Mouse (Mus musculus): ENCODE results near the gene Ube2j1.
"Not testable (repeated sequence)": the region's sequence is repeated elsewhere in the genome, so short reads cannot be mapped to it uniquely, and the experiment has no call there.

The Ube2j1 gene

DNA sequence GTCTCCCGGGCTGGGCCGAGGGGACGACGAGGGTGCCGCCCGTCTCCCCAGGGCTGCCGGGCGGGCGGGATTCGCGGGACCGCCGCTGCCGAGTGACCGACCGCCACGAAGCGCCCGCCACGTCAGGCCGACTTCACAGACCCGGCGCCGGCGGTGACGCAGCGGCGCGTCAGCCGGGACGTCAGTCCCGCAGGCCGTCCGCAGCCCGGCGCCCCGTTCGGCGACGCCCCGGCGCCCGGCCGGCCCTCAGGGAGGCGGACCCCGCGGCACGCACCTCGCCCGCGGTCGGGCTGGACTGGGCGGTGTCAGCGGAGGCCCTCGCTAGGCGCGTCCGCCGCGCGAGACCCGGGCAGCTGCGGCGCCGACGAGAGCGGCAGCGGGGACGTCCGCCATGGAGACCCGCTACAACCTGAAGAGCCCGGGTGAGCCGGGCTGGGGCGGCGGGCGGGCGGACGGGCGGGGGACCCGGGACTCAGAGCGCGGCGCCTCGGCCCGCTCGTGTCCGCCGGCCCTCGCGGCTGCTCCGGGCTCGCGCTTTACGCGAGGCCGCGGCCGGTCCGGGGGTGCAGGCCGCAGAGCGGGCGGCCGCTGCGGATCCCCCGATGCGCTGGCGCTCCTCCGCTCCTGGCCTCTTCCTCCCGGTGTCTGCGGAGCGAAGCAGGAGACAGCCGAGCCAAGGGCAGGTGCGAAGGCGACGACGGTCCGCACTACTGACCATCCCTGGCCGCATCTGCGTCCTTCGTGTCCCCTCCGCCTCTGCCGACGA lies at the start of gene Ube2j1:
Gene Ube2j1 (plus strand): TSS at position 222 of the 766 bp plus-strand sequence.
- peak; percentile 89 for DNase-seq

DNA sequence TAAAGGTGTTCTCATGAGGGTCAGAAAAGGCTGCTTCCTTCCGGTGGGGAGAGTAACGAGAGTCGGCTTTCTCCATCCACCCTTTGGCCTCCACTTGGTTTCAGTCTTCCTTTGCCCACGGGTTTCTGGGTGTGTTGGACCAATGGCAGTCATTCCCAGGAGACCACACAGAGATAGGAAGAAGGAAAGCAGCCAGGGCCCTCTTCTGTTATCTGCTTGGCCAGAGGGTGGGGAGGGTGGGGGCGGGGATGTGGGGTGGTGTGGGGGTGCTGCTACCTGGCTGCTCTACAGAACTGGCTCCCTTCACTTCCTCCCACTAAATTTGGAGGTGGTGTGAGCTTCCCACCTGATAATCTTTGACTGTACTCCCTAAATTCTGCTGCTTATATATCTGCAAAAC lies 49.6 kb upstream of the Ube2j1 start:
- DNase-seq: no peak

- DNase-seq: peak; percentile 62
These were observed 49.0 kb upstream of the Ube2j1 start for GRCm38 (mm10) chr4:32982041-32982715.

- DNase-seq: no peak
These were observed 48.5 kb upstream of the Ube2j1 start, which contains the start of gene Rragd for GRCm38 (mm10) chr4:32982716-32983175. TSS of gene Rragd (plus strand) at chr4:32983037.

DNA sequence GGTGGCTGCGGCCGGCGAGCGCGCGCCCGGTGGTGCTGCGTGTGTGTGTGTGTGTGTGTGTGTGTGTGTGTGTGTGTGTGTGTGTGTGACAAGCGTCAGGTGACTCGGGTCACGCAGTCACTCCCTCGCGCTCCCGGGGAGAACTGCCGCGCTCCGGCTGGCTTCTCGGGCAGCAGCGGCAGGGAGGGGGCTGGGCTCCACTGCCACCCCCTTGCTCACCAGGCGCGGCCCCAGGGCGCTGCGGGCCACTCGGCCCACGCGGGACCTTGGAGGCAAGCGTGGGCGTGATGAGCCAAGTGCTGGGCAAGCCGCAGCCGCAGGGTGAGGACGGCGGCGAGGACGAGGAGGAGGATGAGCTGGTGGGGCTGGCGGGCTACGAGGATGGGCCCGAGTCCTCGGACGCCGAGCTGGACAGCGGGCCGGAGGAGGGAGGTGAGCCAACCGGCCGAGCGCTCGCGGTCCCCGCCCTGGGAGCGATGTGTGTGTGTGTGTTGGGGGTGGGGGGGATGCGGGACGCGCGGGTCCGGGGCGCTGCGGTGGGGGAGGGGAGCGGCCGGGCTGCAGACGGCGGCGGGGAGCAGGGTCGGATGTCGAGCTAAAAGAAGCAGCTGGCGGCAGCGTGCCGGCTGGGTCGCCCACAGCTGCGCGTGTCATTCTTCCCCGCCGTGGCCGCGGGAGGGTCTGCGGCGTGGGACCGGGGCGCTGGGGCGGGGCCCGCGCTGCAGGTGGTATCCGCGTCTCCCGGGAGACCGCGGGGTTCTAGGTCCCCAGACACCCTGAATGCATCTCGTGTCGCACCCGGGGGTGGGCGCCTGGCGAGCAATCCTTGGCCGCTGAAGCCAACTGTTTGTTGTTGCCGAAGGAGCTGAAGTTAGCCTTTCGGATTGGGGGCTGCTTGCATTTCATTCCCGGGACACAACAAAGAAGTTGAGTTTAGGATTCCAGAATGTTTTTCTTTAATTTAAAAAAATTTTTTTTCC lies 47.8 kb upstream of the Ube2j1 start:
- peak; percentile 78 for DNase-seq

DNA sequence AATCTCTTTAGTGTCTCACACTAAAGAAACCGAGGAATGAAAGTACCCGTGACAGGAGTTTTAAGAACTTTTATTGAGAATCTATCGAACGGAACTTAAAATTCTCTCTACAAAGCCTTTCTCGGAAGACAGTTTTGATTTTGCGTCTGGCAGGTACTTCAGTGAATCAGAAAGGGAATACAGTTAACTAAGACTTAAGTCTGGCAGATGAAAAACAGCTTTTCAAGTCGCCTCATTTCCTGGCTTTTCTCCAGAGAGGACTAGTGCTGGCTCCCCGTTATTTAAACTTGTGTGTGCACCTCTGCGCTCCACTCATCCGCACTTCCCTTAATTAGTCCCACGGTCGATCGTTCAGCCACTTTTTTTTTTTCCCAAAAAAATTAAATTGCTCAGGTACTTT lies 47.0 kb upstream of the Ube2j1 start:
- no peak for DNase-seq

DNA sequence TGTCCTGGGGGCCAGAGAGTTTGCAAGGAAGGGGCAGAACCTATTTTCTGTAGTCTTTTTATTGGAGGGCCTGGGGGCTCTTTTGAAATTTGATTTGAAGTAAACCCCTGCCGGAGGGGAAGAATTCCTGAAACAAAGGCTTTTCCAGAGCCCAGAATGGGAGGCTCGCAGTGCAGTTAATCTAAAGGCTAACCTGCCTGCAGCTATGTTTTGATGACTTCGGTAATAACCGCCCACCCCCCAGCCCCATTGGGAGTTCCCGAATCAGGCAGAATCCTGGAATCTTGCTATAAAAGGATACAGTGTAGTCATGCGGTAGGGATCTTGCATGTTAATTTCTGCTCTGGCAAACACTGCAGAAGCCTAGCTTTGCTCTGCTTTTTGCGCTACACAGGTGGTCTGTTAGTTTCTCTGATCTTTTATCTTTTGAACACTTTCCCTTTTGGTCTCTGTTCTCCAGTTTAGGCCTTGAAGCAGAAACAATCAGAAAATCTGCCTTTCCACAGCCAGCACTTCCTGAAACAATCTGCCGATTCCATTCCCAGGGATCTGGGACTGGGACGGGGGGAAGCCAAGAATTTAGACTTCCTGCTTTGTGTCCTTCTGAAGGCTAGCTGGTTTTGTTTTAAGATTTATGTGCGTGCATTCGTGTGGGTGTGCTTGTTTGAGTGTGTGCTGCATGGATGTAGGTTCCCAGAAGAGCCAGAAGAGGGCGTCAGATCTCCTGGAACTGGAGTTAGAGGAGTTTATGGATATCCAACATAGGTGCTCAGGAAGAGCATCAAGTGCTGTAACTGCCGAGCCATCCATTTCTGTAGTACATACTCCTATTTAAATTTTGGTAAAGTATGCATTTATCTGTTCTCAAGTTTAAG lies 46.2 kb upstream of the Ube2j1 start:
- no peak for DNase-seq

- no peak for DNase-seq
These were observed 45.5 kb upstream of the Ube2j1 start for GRCm38 (mm10) chr4:32985684-32986083.

- no peak for DNase-seq
These were observed 44.2 kb upstream of the Ube2j1 start for GRCm38 (mm10) chr4:32987006-32987405.

DNA sequence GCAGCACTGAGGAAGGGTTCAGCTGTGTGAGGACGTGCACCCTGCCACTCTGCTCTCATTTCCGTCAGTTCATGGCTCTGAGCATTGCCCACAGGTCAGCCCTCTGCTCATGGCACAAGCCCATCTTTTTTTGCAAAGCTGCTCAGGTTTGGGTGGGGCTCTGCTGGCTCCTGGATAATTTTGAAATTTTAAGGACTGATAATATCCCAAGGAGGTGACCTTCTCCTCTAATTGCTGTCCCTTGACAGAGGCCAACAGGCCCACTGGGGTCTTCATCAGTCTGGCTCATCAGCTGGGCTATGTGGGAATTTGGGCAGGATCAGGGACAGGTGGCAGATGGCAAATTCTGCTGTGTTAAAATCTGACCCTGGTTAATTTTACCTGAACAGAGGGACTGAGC lies 41.9 kb upstream of the Ube2j1 start:
- no peak for DNase-seq

DNA sequence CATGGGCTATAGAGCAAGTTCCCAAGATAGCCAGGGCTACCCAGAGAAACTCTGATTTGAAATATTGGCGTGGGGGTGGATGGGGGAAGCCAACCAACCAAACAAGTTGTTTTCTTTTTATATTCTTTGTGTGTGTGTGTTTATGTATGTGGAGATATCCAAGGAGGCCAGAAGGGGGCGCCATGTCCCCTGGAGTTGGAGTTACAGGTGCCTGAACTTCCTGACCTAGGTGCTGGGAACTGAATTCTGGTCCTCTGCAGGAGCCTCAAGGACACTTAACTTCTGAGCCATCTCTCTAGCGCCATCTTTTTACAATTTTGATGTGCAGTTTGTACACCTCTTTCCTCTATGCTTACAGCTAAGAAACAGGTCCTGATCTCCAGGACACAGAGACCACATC lies 37.0 kb upstream of the Ube2j1 start:
- DNase-seq: no peak

DNA sequence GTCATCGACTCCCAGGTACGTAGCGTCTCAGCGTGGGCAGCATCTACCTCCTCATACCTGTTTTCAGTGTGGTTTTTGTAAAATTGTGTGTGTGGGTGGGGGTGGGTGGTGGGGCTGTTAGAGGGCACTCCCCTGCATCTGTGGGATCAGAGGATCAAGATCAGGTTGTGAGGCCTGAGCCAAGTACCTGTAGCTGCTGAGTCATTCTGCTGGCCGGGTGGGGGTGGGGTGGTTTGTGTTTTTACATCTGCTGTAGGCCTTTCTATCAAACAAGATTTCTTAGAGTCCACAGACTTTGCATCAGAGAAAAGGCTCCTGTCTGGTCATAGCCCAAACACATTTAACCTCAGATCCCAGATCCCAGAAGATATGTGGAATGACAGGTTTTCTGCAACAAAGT lies 35.1 kb upstream of the Ube2j1 start:
- no peak for DNase-seq

DNA sequence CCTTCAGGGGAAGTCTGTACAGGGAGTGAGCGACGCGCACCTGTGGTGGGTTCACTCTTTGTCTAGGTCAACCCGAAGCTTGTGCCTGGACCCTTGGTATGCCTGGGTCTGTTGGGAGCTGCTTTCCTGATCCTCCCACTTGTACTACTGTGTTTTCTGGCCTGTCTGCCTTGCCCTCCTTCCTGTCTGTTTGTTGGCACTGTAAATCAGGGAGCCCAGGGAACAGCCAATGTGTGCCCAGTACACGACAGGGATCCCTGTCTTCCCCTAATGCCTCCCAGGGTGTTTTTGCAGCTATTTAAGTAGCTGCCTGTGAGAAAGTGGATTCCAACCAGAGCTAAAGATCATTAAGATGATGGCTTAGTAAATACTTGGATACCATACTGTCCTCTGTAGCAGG lies 33.6 kb upstream of the Ube2j1 start:
- DNase-seq: no peak

- peak; percentile 36 for DNase-seq
These were observed 32.2 kb upstream of the Ube2j1 start for GRCm38 (mm10) chr4:32998996-32999395.

DNA sequence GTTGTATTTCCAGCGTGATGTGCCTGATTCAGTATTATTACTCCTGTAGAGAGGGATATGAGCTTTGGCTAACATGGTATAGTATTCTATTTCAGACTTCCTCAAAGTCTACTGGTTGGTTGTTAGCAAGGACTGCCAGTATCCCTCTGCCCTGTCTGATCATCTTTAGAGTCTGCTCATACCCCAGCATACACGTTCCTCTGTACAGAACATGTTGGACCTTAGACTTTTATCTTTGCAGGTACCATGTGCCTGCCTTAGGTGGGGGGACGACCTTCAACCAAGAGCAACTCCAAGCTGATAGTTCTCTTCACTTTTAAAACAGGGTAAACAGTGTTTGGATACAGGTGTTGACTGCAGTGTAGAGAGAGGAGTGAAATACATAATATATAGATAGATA lies 29.1 kb upstream of the Ube2j1 start:
- no peak for DNase-seq

DNA sequence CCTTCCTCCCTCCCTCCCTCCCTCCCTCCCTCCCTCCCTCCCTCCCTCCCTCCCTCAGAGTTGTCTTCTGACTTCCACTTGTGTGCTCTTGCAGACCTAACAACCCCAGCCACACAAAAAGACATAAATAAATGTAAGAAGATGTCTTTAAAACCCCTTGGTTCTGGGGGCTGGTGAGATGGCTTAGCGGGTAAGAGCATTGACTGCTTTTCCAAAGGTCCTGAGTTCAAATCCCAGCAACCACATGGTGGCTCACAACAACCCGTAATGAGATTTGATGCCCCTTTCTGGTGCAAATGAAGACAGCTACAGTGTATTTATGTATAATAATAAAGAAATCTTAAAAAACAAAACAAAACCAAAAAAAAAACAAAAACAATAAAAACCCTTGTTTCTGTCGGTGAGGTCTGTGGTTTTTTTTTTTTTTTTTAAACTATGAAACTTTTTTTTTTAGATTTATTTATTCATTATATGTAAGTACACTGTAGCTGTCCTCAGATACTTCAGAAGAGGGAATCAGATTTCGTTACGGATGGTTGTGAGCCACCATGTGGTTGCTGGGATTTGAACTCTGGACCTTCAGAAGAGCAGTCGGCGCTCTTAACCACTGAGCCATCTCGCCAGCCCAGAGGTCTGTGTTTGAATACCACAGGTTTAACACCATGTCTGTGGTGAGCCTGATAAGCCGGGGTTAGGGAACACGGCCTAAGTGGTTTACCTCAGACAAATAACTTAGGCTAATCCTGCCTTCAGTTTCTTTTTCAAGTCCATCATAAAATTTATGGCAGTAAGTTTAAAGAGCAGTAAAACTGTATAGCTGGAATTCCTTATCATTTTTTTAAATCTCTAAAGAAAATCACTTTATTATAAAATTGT lies 25.4 kb upstream of the Ube2j1 start:
- not testable (repeated sequence) for DNase-seq

- no peak for DNase-seq
These were observed 24.4 kb upstream of the Ube2j1 start for GRCm38 (mm10) chr4:33006844-33007243.

- DNase-seq: peak; percentile 13
These were observed 23.6 kb upstream of the Ube2j1 start for GRCm38 (mm10) chr4:33007443-33008217.

- no peak for DNase-seq
These were observed 21.1 kb upstream of the Ube2j1 start for GRCm38 (mm10) chr4:33010078-33010477.

DNA sequence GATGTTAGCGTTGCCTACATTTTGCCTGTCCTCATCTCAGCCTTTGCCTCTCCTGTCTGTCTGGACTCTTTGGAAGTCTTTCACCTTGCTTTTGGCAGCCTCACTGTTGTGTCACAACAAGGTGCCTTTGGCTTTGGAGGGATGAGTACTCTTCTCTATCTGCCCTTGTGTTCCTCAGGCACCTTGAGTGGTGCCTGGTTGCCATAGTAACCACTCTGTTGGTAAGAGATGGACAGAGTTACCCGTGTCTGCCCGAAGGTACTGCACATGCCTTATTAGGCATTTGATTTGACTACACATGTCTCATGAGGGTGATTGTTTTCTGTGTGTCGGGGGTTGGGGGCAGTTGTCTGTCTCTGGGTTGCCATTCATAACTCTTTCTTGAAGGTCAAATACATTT lies 18.7 kb upstream of the Ube2j1 start:
- DNase-seq: no peak
